Mouse (Mus musculus): ENCODE measurements around the gene Prlr. TPM values are rescaled to one million over a fixed set of nuclear protein-coding genes. Genes with fewer than 3 reads are reported as not detected.
A peak's percentile ranks its signal among the peaks of the same experiment; 100 is the strongest.

Gene Prlr
- polyA plus RNA-seq, 1 experiment from 2014 or later = 4.0 TPM

GRCm38 (mm10) chr15:10277461-10277860 is 100.4 kb downstream of the Prlr start:
- 69% methylated on average over 4 of the region's 4 CpGs for WGBS
- Histone ChIP-seq H3K27ac (no peak overlapping the region), H3K4me3 (replicated peaks) (no peak overlapping the region), H3K9me3 (replicated peaks) (no peaks in the 10 kb centered on the region), H3K4me2 (no peak overlapping the region), H3K27me3 (no peaks in the 10 kb centered on the region), H3K4me1 (no peaks in the 10 kb centered on the region), H3K36me3 (no peaks in the 10 kb centered on the region), H3K9ac (no peak overlapping the region)
- no peak for ATAC-seq (replicated peaks; ENCODE audit: low FRiP score)

DNA sequence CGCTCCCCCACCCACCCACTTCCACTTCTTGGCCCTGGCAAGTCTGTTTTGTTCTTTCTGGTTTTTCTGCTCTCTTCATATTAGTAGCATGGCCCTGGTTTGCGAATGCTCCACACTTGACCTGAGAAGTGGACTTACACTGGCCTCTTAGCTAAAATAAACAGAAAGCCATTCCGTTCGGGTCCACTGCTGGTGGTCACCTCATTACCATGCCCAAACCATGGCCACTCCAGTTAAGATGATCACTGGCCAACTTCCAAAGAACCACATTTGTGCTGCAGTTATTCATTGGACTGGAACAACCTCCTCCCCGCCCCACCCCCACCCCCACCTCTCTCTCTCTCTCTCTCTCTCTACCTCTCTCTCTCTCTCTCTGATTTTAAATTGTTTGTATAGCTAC is 104.5 kb downstream of the Prlr start:
- 0 out of 2 replicates have a peak, but pooled peaks have one; percentile 52 for ATAC-seq (replicated peaks; ENCODE audit: low FRiP score)
- no peaks in the 10 kb centered on the region for H3K27me3 ChIP-seq
- no peak overlapping the region for H3K27ac ChIP-seq
- H3K9me3 ChIP-seq (replicated peaks) = no peaks in the 10 kb centered on the region
- H3K4me1 ChIP-seq = no peaks in the 10 kb centered on the region
- no peak overlapping the region for H3K4me3 ChIP-seq (replicated peaks)
- no peaks in the 10 kb centered on the region for H3K36me3 ChIP-seq
- no peak overlapping the region for H3K4me2 ChIP-seq
- H3K9ac ChIP-seq = no peak overlapping the region
- WGBS = 62% methylated on average over 5 of the region's 5 CpGs

GRCm38 (mm10) chr15:10283661-10284060 is 106.6 kb downstream of the Prlr start:
- Histone ChIP-seq H3K4me3 (replicated peaks) (no peak overlapping the region), H3K27me3 (no peaks in the 10 kb centered on the region), H3K9me3 (replicated peaks) (no peaks in the 10 kb centered on the region), H3K27ac (no peak overlapping the region), H3K9ac (no peak overlapping the region), H3K36me3 (no peaks in the 10 kb centered on the region), H3K4me2 (no peak overlapping the region), H3K4me1 (no peaks in the 10 kb centered on the region)
- no peak for ATAC-seq (replicated peaks; ENCODE audit: low FRiP score)

DNA sequence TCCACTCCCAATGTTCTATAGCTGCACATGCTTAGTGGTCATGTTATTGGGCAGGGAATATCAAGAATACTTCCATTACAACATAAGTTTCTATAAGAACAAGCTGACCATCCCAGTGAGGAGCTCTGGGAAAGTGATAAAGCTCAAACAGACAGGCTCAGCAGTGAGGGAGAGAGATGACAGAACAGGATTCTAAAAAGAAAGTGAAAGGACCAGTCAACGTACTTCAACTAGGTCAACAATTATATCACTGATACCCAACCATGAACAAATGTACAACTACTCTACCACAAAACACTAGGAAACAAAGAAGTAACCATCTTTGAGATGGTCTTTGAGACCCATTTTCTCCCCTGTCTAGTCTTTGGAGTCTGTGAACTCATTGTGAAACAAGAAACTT is 119.5 kb downstream of the Prlr start:
- H3K4me1 ChIP-seq = no peaks in the 10 kb centered on the region
- no peak for ATAC-seq (replicated peaks; ENCODE audit: low FRiP score)
- H3K9me3 ChIP-seq (replicated peaks) = no peaks in the 10 kb centered on the region
- no peaks in the 10 kb centered on the region for H3K27me3 ChIP-seq
- no peak overlapping the region for H3K4me3 ChIP-seq (replicated peaks)
- H3K27ac ChIP-seq = no peak overlapping the region
- WGBS = 91% methylated on average over 1 of the region's 1 CpGs
- no peak overlapping the region for H3K9ac ChIP-seq
- H3K4me2 ChIP-seq = no peak overlapping the region
- no peaks in the 10 kb centered on the region for H3K36me3 ChIP-seq

DNA sequence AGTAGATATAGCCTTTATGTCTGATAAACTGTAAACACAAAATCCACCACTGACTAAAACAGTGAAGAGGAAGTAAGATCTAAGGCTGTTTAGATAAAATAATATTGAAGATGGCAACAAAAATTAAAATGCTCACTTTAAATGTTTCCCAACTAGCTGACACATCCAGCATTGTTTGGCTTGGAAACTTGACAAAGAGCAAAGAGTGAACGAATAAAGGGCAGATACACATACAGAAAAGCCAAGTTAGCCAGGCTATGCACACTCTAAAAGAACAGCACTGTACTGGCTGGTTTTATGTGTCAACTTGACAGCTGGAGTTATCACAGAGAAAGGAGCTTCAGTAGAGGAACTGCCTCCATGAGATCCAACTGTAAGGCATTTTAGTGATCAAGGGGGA is 121.0 kb downstream of the Prlr start:
- no peaks in the 10 kb centered on the region for H3K9me3 ChIP-seq (replicated peaks)
- no peaks in the 10 kb centered on the region for H3K36me3 ChIP-seq
- H3K4me1 ChIP-seq = no peaks in the 10 kb centered on the region
- no peak overlapping the region for H3K9ac ChIP-seq
- H3K27ac ChIP-seq = no peak overlapping the region
- H3K4me3 ChIP-seq (replicated peaks) = no peak overlapping the region
- 59% methylated on average over 1 of the region's 1 CpGs for WGBS
- H3K27me3 ChIP-seq = no peaks in the 10 kb centered on the region
- ATAC-seq (replicated peaks; ENCODE audit: low FRiP score) = no peak
- H3K4me2 ChIP-seq = no peak overlapping the region

GRCm38 (mm10) chr15:10299467-10299866 is 122.4 kb downstream of the Prlr start:
- Histone ChIP-seq H3K4me2 (no peak overlapping the region), H3K36me3 (no peaks in the 10 kb centered on the region), H3K9me3 (replicated peaks) (no peaks in the 10 kb centered on the region), H3K27ac (no peak overlapping the region), H3K9ac (no peak overlapping the region), H3K27me3 (no peaks in the 10 kb centered on the region), H3K4me1 (no peaks in the 10 kb centered on the region), H3K4me3 (replicated peaks) (no peak overlapping the region)
- 67% methylated on average over 3 of the region's 3 CpGs for WGBS
- no peak for ATAC-seq (replicated peaks; ENCODE audit: low FRiP score)

- no peak for ATAC-seq (replicated peaks; ENCODE audit: low FRiP score)
- no peaks in the 10 kb centered on the region for H3K36me3 ChIP-seq
- H3K4me3 ChIP-seq (replicated peaks) = no peak overlapping the region
- no peaks in the 10 kb centered on the region for H3K4me1 ChIP-seq
- H3K9me3 ChIP-seq (replicated peaks) = no peaks in the 10 kb centered on the region
- no peak overlapping the region for H3K4me2 ChIP-seq
- WGBS = 88% methylated on average over 1 of the region's 1 CpGs
- H3K27ac ChIP-seq = no peak overlapping the region
- no peak overlapping the region for H3K9ac ChIP-seq
- H3K27me3 ChIP-seq = no peaks in the 10 kb centered on the region
Measured at GRCm38 (mm10) chr15:10306461-10306860, 129.4 kb downstream of the Prlr start.

DNA sequence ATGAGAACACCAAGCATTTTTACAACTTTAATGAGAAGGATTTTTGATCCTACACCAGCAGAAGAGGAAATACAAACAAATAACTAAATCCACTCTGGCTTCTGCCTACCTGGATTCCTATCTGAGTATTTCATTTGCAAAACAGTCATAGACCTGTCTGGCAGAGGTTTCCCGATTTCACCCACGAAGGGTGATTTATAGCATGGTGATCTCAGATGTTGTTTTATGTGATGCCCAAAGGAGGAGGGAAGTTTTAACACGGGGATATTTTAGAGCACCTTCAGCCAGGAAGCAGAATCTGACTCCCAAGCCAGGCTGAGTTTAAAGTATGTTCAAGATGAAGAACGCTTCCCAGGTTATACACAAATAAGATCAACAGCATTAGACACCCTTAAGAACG is 134.8 kb downstream of the Prlr start:
- Histone ChIP-seq H3K4me2 (no peak overlapping the region), H3K4me1 (no peaks in the 10 kb centered on the region), H3K27me3 (no peaks in the 10 kb centered on the region), H3K27ac (no peak overlapping the region), H3K9me3 (replicated peaks) (no peaks in the 10 kb centered on the region), H3K4me3 (replicated peaks) (no peak overlapping the region), H3K9ac (no peak overlapping the region), H3K36me3 (no peaks in the 10 kb centered on the region)
- ATAC-seq (replicated peaks; ENCODE audit: low FRiP score) = no peak
- WGBS = 31% methylated on average over 5 of the region's 5 CpGs

GRCm38 (mm10) chr15:10313522-10314455 is 136.8 kb downstream of the Prlr start:
- Histone ChIP-seq H3K27ac (no peak overlapping the region), H3K4me3 (replicated peaks) (no peak overlapping the region), H3K36me3 (no peaks in the 10 kb centered on the region), H3K9me3 (replicated peaks) (no peaks in the 10 kb centered on the region), H3K4me1 (no peaks in the 10 kb centered on the region), H3K9ac (no peak overlapping the region), H3K4me2 (no peak overlapping the region), H3K27me3 (no peaks in the 10 kb centered on the region)
- 45% methylated on average over 7 of the region's 7 CpGs for WGBS
- no peak for ATAC-seq (replicated peaks; ENCODE audit: low FRiP score)

DNA sequence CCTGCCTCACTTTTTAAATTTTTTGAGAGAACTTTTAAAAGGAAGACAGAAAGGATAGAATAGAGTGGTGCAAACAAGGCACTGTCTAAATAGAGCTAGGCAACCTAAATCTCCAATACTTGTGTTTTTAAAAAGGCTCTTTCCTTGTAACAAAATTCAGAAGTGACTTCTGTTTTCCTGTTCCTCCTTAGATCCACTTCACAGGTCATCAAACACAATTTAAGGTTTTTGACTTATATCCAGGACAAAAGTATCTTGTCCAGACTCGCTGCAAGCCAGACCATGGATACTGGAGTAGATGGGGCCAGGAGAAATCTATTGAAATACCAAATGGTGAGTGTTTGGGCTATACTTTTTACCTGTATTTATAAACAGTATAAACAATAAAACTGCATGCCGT is 148.0 kb downstream of the Prlr start, which contains the start of gene Gm21973:
Gm21973 (plus strand) TSS at position 301 of the 400 bp plus-strand sequence.
- no peak within 1 kb of the TSS for H3K9ac ChIP-seq
- no peaks in the 10 kb centered on the region for H3K27me3 ChIP-seq
- no peak within 1 kb of the TSS for H3K4me2 ChIP-seq
- no peak for ATAC-seq (replicated peaks; ENCODE audit: low FRiP score)
- no peak within 1 kb of the TSS for H3K4me3 ChIP-seq (replicated peaks)
- no peaks in the 10 kb centered on the region for H3K9me3 ChIP-seq (replicated peaks)
- 88% methylated on average over 2 of the region's 2 CpGs for WGBS
- H3K36me3 ChIP-seq = no peaks in the 10 kb centered on the region
- H3K4me1 ChIP-seq = no peaks in the 10 kb centered on the region
- no peak within 1 kb of the TSS for H3K27ac ChIP-seq

GRCm38 (mm10) chr15:10330626-10331025 is 153.6 kb downstream of the Prlr start:
- Histone ChIP-seq H3K4me3 (replicated peaks) (no peak overlapping the region), H3K27ac (no peak overlapping the region), H3K9ac (no peak overlapping the region), H3K9me3 (replicated peaks) (no peaks in the 10 kb centered on the region), H3K4me1 (no peaks in the 10 kb centered on the region), H3K36me3 (no peaks in the 10 kb centered on the region), H3K4me2 (no peak overlapping the region), H3K27me3 (no peaks in the 10 kb centered on the region)
- 80% methylated on average over 3 of the region's 3 CpGs for WGBS
- ATAC-seq (replicated peaks; ENCODE audit: low FRiP score) = no peak

- no peaks in the 10 kb centered on the region for H3K9me3 ChIP-seq (replicated peaks)
- no peak overlapping the region for H3K4me3 ChIP-seq (replicated peaks)
- 68% methylated on average over 1 of the region's 1 CpGs for whole genome bisulfite sequencing
- H3K36me3 ChIP-seq = no peaks in the 10 kb centered on the region
- H3K27ac ChIP-seq = no peak overlapping the region
- H3K4me1 ChIP-seq = no peaks in the 10 kb centered on the region
- no peak overlapping the region for H3K4me2 ChIP-seq
- H3K9ac ChIP-seq = no peak overlapping the region
- peak; percentile 92 for ATAC-seq (replicated peaks; ENCODE audit: low FRiP score)
- H3K27me3 ChIP-seq = no peaks in the 10 kb centered on the region
Measured at GRCm38 (mm10) chr15:10332566-10332965, 155.5 kb downstream of the Prlr start.

GRCm38 (mm10) chr15:10338606-10339005 is 161.6 kb downstream of the Prlr start:
- Histone ChIP-seq H3K4me3 (replicated peaks) (no peak overlapping the region), H3K27me3 (no peaks in the 10 kb centered on the region), H3K4me1 (no peaks in the 10 kb centered on the region), H3K27ac (no peak overlapping the region), H3K36me3 (no peaks in the 10 kb centered on the region), H3K9ac (no peak overlapping the region), H3K4me2 (no peak overlapping the region), H3K9me3 (replicated peaks) (no peaks in the 10 kb centered on the region)
- 73% methylated on average over 3 of the region's 3 CpGs for WGBS
- no peak for ATAC-seq (replicated peaks; ENCODE audit: low FRiP score)

Data from kidney, embryonic 15.5 days (tissue).